Mouse (Mus musculus) G1E (cell line): Measurements from ENCODE around the gene Spag7. TPM values are rescaled to one million over a fixed set of nuclear protein-coding genes. Genes with fewer than 3 reads are reported as not detected.

ENCODE experiments used
- ATAC-seq: 2 replicates; pipeline ENCODE4 v1.8.0; 2016; ENCODE audit warnings: mild to moderate bottlenecking; ENCODE audit not compliant: insufficient number of reproducible peaks, poor library complexity, low FRiP score, severe bottlenecking; ENCODE audit errors: extremely low read depth
- DNase-seq: peaks from one replicate; pipeline ENCODE4 v3.0.0; 2012; ENCODE audit warnings: low spot score
- H3K27me3 ChIP-seq: 2 replicates; pipeline ENCODE4 v1.6.1; 2012; ENCODE audit warnings: mild to moderate bottlenecking, low read length, inconsistent platforms; ENCODE audit not compliant: insufficient read depth
- H3K36me3 ChIP-seq: replicated peaks from 2 replicates; pipeline ENCODE3; 2012; ENCODE audit warnings: mild to moderate bottlenecking, inconsistent platforms
- H3K4me1 ChIP-seq: 2 replicates; pipeline ENCODE4 v1.6.1; 2012; ENCODE audit warnings: low read depth, low read length, inconsistent platforms, mixed read lengths; ENCODE audit not compliant: insufficient read depth
- H3K4me3 ChIP-seq: 2 replicates; pipeline ENCODE4 v1.5.1; 2012; ENCODE audit warnings: low read depth, mild to moderate bottlenecking, inconsistent platforms, low read length, moderate library complexity, mixed read lengths
- H3K9me3 ChIP-seq: replicated peaks from 2 replicates; pipeline ENCODE4 v1.6.1; 2012; ENCODE audit warnings: inconsistent platforms
- CTCF ChIP-seq: IDR thresholded peaks from 2 replicates; pipeline ENCODE4 v1.5.1; 2012; ENCODE audit warnings: low read depth, low read length, inconsistent platforms, mixed read lengths
- GATA1 ChIP-seq: IDR thresholded peaks from 2 replicates; pipeline ENCODE4 v1.6.1; 2012; ENCODE audit warnings: borderline replicate concordance, low read length, inconsistent platforms, mixed read lengths
- GATA2 ChIP-seq: IDR thresholded peaks from 2 replicates; pipeline ENCODE4 v1.6.1; 2012; ENCODE audit warnings: low read depth, low read length, inconsistent platforms, borderline replicate concordance
- POLR2AphosphoS5 ChIP-seq: IDR thresholded peaks from 2 replicates; pipeline ENCODE4 v1.6.1; 2012; ENCODE audit warnings: low read depth, low read length, inconsistent platforms; ENCODE audit not compliant: insufficient replicate concordance
- TAL1 ChIP-seq: conservative IDR thresholded peaks from 2 replicates; pipeline ENCODE4 v1.6.1; 2012; ENCODE audit warnings: low read depth, low read length, inconsistent platforms, mixed read lengths
- polyA plus RNA-seq: library from polyadenylated mRNA; stranded (reverse); fragments of >175 nt; gene quantifications from 2 replicates; pipeline ENCODE4 v1.2.3, GENCODE M21; 2012
- total RNA-seq, 2 experiments: library from RNA; stranded (forward) in 1 of 2; stranded (reverse) in 1 of 2; fragments of 200-1000 nt in 1 of 2; fragments of >200 nt in 1 of 2; fragmentation: Nextera tagmentation in 1 of 2; gene quantifications; 2 replicates each; pipeline ENCODE4 v1.2.3; 2014 to 2017

Spag7 gene
- total and polyA plus RNA-seq, 3 experiments, result 64.2 to 152 (median 81.5) TPM

DNA sequence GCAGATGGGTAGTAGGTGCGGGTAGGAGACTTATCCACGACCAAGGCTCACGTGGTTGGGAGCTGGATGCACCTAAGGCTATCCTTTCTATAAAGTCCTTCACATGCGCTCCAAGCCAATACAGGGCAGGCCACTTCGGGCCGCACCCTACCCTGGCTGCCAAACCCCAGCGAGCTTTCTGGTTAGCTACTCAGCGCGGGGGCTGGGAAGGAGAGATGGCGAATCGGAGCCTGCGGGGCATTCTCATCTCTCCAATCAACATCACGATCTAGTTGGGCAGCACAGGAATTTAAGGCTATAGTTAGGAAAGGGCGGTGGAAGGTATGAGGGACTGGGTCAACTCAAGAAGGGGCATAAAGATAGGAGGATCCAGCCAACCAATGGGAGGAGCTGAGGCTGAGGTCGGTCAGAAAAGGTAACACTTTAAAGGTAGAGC lies 863 bp downstream of the Spag7 start:
- TF ChIP-seq GATA2 (no peak), TAL1 (no peak), CTCF (no peak), GATA1 (no peak), POLR2AphosphoS5 (no peak)
- DNase-seq (no peak), ATAC-seq (no peak)
- peak overlapping the region; percentile 77 for H3K4me3 ChIP-seq
- H3K4me1 ChIP-seq, result peaks cover 48% of the 10 kb centered on the region
- peaks cover 73% of the 10 kb centered on the region for H3K36me3 ChIP-seq
- H3K27me3 ChIP-seq, result no peaks in the 10 kb centered on the region
- no peaks in the 10 kb centered on the region for H3K9me3 ChIP-seq

DNA sequence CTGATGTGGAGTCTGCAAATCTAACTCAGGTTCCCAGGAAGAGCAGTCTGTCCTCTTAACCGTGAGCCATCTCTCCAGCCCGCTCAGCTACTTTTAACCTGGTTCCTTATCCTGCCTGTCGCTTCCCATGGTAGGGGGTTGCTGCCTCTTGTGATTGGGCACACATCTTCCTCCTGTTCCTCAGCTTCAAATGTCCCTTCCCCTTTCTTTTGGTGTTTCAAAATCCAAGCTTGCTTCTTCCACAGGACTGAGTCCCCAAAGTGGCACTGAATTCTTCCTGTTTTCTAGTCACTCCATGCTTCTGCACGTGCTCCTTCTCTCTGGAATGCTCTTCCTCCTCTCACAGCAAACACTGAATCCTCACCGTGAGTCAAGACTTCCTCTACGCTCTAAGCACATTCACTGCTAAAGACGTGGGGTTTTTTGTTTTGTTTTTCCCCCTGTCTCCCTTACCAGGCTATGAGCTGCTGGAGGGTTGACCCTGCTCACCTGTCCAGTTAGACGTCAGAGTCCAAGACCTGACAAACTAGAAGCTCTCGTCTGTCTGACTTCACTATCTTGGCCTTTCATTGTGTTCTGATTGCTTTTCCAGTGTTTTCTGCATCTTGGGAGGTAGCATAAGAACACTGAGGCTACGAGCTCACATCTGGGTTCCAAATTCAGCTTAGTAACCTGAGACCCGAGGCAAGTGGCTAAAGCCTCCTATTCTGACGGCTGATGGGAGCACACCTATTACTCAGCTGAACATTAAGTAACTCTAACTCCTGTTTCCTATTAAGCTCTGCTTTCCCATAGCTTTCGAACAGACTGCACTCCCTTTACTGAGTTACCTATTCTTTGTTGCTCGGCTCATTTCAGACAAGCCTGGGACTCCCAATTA lies 1.7 kb downstream of the Spag7 start:
- DNase-seq (no peak), ATAC-seq (no peak)
- Histone ChIP-seq H3K36me3 (peaks cover 78% of the 10 kb centered on the region), H3K9me3 (no peaks in the 10 kb centered on the region), H3K4me3 (peak overlapping the region; percentile 77; the same call in 1 of the 2 replicates), H3K4me1 (peaks cover 48% of the 10 kb centered on the region), H3K27me3 (no peaks in the 10 kb centered on the region)
- TF ChIP-seq CTCF, result no peak
- TF ChIP-seq TAL1, result no peak
- no peak for TF ChIP-seq GATA2
- no peak; the same call in 1 of the 2 replicates for TF ChIP-seq POLR2AphosphoS5
- no peak for TF ChIP-seq GATA1

DNA sequence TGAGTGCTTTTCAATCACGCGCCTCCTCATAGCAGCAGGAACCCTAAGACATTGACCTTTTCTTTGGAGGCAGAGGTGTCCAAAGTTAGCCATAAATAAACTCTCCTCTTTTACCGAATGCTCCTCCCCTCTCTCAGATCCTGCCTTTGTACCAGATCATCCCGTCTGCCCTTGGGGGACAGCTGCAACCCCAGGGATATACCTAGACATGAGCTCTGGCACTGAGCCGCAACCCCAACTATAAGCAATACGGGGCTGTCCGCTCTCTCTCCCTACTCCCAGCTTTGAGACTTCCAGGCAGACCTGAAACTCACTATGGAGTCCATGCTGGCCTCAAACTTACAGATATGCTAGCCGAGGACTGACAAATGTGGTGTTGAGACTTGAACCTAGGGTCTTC lies 2.5 kb downstream of the Spag7 start:
- DNase-seq (no peak), ATAC-seq (no peak)
- TF ChIP-seq POLR2AphosphoS5 (no peak), CTCF (no peak), GATA2 (no peak), TAL1 (no peak), GATA1 (no peak)
- Histone ChIP-seq H3K36me3 (peaks cover 78% of the 10 kb centered on the region), H3K27me3 (no peaks in the 10 kb centered on the region), H3K4me3 (no peak overlapping the region), H3K9me3 (no peaks in the 10 kb centered on the region), H3K4me1 (peaks cover 44% of the 10 kb centered on the region)

DNA sequence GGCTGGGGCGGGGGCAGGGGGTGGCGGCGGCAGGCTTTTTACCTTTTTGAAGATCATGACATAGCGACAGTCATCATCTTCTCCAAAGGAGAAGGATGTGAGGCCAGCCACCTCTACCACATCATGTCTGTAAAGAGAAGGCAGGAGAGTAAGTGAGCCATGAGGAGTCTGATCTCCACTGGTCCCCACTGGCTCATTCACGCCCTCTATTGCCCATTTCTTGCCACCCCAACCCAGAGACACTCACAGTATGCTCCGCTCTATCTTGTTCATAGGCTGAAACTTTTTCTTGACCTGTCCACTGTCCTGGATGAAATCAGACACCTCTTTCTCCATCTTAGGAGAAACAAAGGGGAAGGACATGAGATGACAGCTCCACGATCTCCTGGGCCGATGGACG lies 4.5 kb downstream of the Spag7 start:
- peaks cover 78% of the 10 kb centered on the region for H3K36me3 ChIP-seq
- H3K9me3 ChIP-seq, result no peaks in the 10 kb centered on the region
- no peak for ATAC-seq
- H3K4me3 ChIP-seq, result no peak overlapping the region
- peaks cover 27% of the 10 kb centered on the region for H3K4me1 ChIP-seq
- no peak for DNase-seq
- TF ChIP-seq GATA2, result no peak
- no peak for TF ChIP-seq TAL1
- TF ChIP-seq POLR2AphosphoS5, result no peak
- no peak for TF ChIP-seq CTCF
- no peak for TF ChIP-seq GATA1
- H3K27me3 ChIP-seq, result no peaks in the 10 kb centered on the region

DNA sequence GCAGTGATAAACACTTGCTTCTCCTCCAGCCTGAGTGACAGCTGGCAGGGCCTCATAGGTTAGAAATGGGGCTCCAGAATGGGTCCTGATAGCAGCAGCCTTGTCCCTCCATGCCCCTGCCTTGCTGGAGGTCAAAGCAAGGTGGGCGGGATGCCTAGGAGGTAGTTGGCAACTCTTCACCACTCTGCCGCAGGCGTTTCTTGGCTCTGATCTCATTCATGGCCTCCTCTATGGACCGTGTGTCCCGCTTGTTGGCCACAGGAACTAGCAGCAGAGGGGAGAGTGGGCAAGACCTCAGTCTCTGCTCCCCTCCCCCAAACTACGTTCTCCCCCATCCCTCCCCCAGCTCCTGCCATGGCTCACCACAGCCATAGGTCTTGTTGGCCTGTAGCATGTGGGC lies 5.3 kb downstream of the Spag7 start:
- Histone ChIP-seq H3K27me3 (no peaks in the 10 kb centered on the region), H3K36me3 (peaks cover 86% of the 10 kb centered on the region), H3K9me3 (no peaks in the 10 kb centered on the region), H3K4me1 (peaks cover 23% of the 10 kb centered on the region), H3K4me3 (no peak overlapping the region)
- DNase-seq (no peak), ATAC-seq (no peak)
- no peak for TF ChIP-seq TAL1
- TF ChIP-seq GATA2, result no peak
- TF ChIP-seq CTCF, result no peak
- TF ChIP-seq POLR2AphosphoS5, result no peak
- no peak for TF ChIP-seq GATA1

DNA sequence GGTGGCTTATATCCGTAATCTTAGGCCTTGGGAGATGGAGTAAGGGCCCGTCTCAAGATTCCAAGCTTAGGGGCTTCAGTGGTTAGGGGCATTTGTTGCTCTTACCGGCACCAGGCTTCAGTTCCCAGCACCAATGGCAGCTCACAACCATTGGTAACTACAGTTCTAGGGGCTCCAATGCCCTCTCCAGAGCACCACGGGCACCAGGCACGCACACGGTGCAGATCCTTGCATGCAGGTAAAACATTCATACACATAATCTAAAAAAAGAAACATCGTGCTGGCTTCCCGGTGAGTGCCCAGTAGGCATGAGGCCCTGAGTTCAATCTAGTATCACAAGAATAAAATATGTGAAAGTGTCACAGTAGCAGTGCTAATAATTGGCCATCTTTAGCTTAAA lies 6.1 kb downstream of the Spag7 start:
- H3K4me3 ChIP-seq, result no peak overlapping the region
- H3K9me3 ChIP-seq, result no peaks in the 10 kb centered on the region
- no peak for DNase-seq
- H3K27me3 ChIP-seq, result no peaks in the 10 kb centered on the region
- H3K36me3 ChIP-seq, result peaks cover 94% of the 10 kb centered on the region
- no peak for ATAC-seq
- TF ChIP-seq POLR2AphosphoS5 (no peak), CTCF (no peak), GATA1 (no peak), TAL1 (no peak), GATA2 (no peak)
- peaks cover 27% of the 10 kb centered on the region for H3K4me1 ChIP-seq
